Mouse (Mus musculus) bone marrow macrophage, adult 2 months (primary cell): Measurements from ENCODE around the gene Foxk2.

Experiments
- CTCF ChIP-seq: IDR thresholded peaks from 2 replicates; pipeline ENCODE4 v1.5.1; 2012; ENCODE audit warnings: low read depth, mild to moderate bottlenecking, low read length, moderate library complexity
- POLR2A ChIP-seq: IDR thresholded peaks from 2 replicates; pipeline ENCODE4 v1.6.1; 2012; ENCODE audit warnings: mild to moderate bottlenecking, low read depth, low read length, borderline replicate concordance

GRCm38 (mm10) chr11:121328619-121329018 is 68.8 kb downstream of the Foxk2 start:
- TF ChIP-seq CTCF (no peak), POLR2A (no peak)
